Mouse (Mus musculus): ENCODE measurements around the gene Elmod2. TPM values are rescaled to one million over a fixed set of nuclear protein-coding genes. Genes with fewer than 3 reads are reported as not detected.
A peak's percentile ranks its signal among the peaks of the same experiment; 100 is the strongest.
"Not testable (repeated sequence)": the region's sequence is repeated elsewhere in the genome, so short reads cannot be mapped to it uniquely, and the experiment has no call there.

Elmod2 gene
- 1 to 10 TPM; 7.6 to 8.6 TPM for total RNA-seq (2021)
- long read RNA-seq, experiment 1, full-length matches to known transcripts: 4 of 5 reads
- long read RNA-seq, experiment 1, partial matches to known transcripts: 0 of 5 reads
- long read RNA-seq, experiment 1, other reads (novel, unspliced or antisense): 1 of 5 reads
- long read RNA-seq, experiment 2, full-length matches to known transcripts: 3 of 6 reads
- long read RNA-seq, experiment 2, partial matches to known transcripts: 1 of 6 reads
- long read RNA-seq, experiment 2, other reads (novel, unspliced or antisense): 2 of 6 reads

- intact Hi-C loops (cut with DNase I): loop anchor here (5.0 to 10.0 kb wide), 2 partner anchors 110 to 557 kb away; partner anchors contain the start of gene Zfp330
- DNase-seq: peak; percentile 99
Observed at GRCm38 (mm10) chr8:83331899-83332697, at the start of gene Elmod2. TSS of gene Elmod2 (minus strand) at chr8:83332486.

GRCm38 (mm10) chr8:83381016-83381415 is 48.7 kb upstream of the Elmod2 start:
- no peak for DNase-seq
- intact Hi-C loops (cut with DNase I): no loop called here

- intact Hi-C loops (cut with DNase I): no loop called here
- DNase-seq: no peak
Observed at GRCm38 (mm10) chr8:83380141-83380540, 47.9 kb upstream of the Elmod2 start.

- DNase-seq: no peak
- intact Hi-C loops (cut with DNase I): no loop called here
Observed at GRCm38 (mm10) chr8:83377231-83377630, 44.9 kb upstream of the Elmod2 start.

- intact Hi-C loops (cut with DNase I): no loop called here
- DNase-seq: no peak
Observed at GRCm38 (mm10) chr8:83363156-83363769, 31.0 kb upstream of the Elmod2 start.

GRCm38 (mm10) chr8:83351315-83351714 is 19.0 kb upstream of the Elmod2 start:
- DNase-seq: no peak
- intact Hi-C loops (cut with DNase I): no loop called here

- intact Hi-C loops (cut with DNase I): loop anchor here (10.0 kb wide), 1 partner anchor 483 kb away; the partner anchor contains the start of gene Rnf150
- DNase-seq: no peak
Observed at GRCm38 (mm10) chr8:83348263-83348662, 16.0 kb upstream of the Elmod2 start, which contains the start of gene Mgat4d. TSS of gene Mgat4d (plus strand) at chr8:83348471.

GRCm38 (mm10) chr8:83342693-83343092 is 10.4 kb upstream of the Elmod2 start:
- intact Hi-C loops (cut with DNase I): loop anchor here (1.0 to 10.0 kb wide), 4 partner anchors 40 to 478 kb away; partner anchors contain the start of gene Rnf150
- DNase-seq: no peak

GRCm38 (mm10) chr8:83342076-83342475 is 9.8 kb upstream of the Elmod2 start:
- no peak for DNase-seq
- intact Hi-C loops (cut with DNase I): loop anchor here (1.0 to 10.0 kb wide), 4 partner anchors 40 to 477 kb away; partner anchors contain the start of gene Rnf150

- intact Hi-C loops (cut with DNase I): loop anchor here (5.0 to 10.0 kb wide), 2 partner anchors 109 to 558 kb away; partner anchors contain the start of gene Zfp330
Observed at GRCm38 (mm10) chr8:83332864-83333263, 578 bp upstream of the Elmod2 start.

GRCm38 (mm10) chr8:83331567-83331898 is 753 bp downstream of the Elmod2 start:
- peak; percentile 14 to 30 for DNase-seq
- intact Hi-C loops (cut with DNase I): loop anchor here (5.0 to 10.0 kb wide), 2 partner anchors 111 to 557 kb away; partner anchors contain the start of gene Zfp330

More at GRCm38 (mm10) chr8:83332864-83333263, 578 bp upstream of the Elmod2 start:
- no peak for DNase-seq

- DNase-seq: no peak
- intact Hi-C loops (cut with DNase I): no loop called here
Observed at GRCm38 (mm10) chr8:83327889-83328288, 4.4 kb downstream of the Elmod2 start.

GRCm38 (mm10) chr8:83323056-83323455 is 9.2 kb downstream of the Elmod2 start:
- no peak for DNase-seq
- intact Hi-C loops (cut with DNase I): no loop called here

GRCm38 (mm10) chr8:83322374-83322773 is 9.9 kb downstream of the Elmod2 start:
- no peak for DNase-seq
- intact Hi-C loops (cut with DNase I): no loop called here

GRCm38 (mm10) chr8:83320543-83320942 is 11.7 kb downstream of the Elmod2 start:
- intact Hi-C loops (cut with DNase I): no loop called here
- no peak for DNase-seq

GRCm38 (mm10) chr8:83315691-83316090 is 16.6 kb downstream of the Elmod2 start:
- intact Hi-C loops (cut with DNase I): no loop called here
- DNase-seq: no peak

GRCm38 (mm10) chr8:83315084-83315483 is 17.2 kb downstream of the Elmod2 start:
- intact Hi-C loops (cut with DNase I); DNase-seq: not testable (repeated sequence)

- no peak for DNase-seq
- intact Hi-C loops (cut with DNase I): no loop called here
Observed at GRCm38 (mm10) chr8:83309836-83310235, 22.4 kb downstream of the Elmod2 start.

GRCm38 (mm10) chr8:83304946-83305345 is 27.3 kb downstream of the Elmod2 start:
- no peak for DNase-seq
- intact Hi-C loops (cut with DNase I): loop anchor here (5.0 kb wide), 1 partner anchor 37 kb away; no protein-coding TSS in a partner anchor

- peak in 1 of 2 experiments; percentile 11 for DNase-seq
- intact Hi-C loops (cut with DNase I): loop anchor here (5.0 kb wide), 1 partner anchor 42 kb away; no protein-coding TSS in a partner anchor
Observed at GRCm38 (mm10) chr8:83300135-83300534, 32.2 kb downstream of the Elmod2 start.

GRCm38 (mm10) chr8:83297375-83297774 is 34.9 kb downstream of the Elmod2 start:
- intact Hi-C loops (cut with DNase I): no loop called here
- DNase-seq: no peak
